Mouse (Mus musculus) testis, postnatal 14 days (tissue): ENCODE data around the gene Slc25a42.
"Not testable (repeated sequence)": the region's sequence is repeated elsewhere in the genome, so short reads cannot be mapped to it uniquely, and the experiment has no call there.

Source experiments
- DNase-seq: peaks from one replicate; pipeline ENCODE4 v3.0.0; 2021; ENCODE audit warnings: low spot score

Slc25a42 gene

GRCm38 (mm10) chr8:70212112-70213055 is at the start of gene Slc25a42:
TSS of gene Slc25a42 (minus strand) at chr8:70212305.
- peak; percentile 99 for DNase-seq

GRCm38 (mm10) chr8:70259043-70259442 is 46.9 kb upstream of the Slc25a42 start:
- DNase-seq: no peak

GRCm38 (mm10) chr8:70258600-70258999 is 46.5 kb upstream of the Slc25a42 start:
- DNase-seq: no peak

- DNase-seq: no peak
Observed at GRCm38 (mm10) chr8:70257456-70257855, 45.4 kb upstream of the Slc25a42 start.

GRCm38 (mm10) chr8:70254628-70255027 is 42.5 kb upstream of the Slc25a42 start:
- DNase-seq: no peak

- DNase-seq: no peak
Observed at GRCm38 (mm10) chr8:70247841-70248240, 35.7 kb upstream of the Slc25a42 start.

GRCm38 (mm10) chr8:70246622-70247021 is 34.5 kb upstream of the Slc25a42 start:
- no peak for DNase-seq

- DNase-seq: no peak
Observed at GRCm38 (mm10) chr8:70240642-70241041, 28.5 kb upstream of the Slc25a42 start.

GRCm38 (mm10) chr8:70237842-70238241 is 25.7 kb upstream of the Slc25a42 start:
- peak; percentile 46 for DNase-seq

GRCm38 (mm10) chr8:70234781-70235128 is 22.6 kb upstream of the Slc25a42 start:
- no peak for DNase-seq

- peak; percentile 97 for DNase-seq
Observed at GRCm38 (mm10) chr8:70234080-70234780, 22.1 kb upstream of the Slc25a42 start, which contains the start of the genes Sugp2 and Armc6. TSS of gene Sugp2 (plus strand) at chr8:70234226. TSS of gene Armc6 (minus strand) at chr8:70234466.

- no peak for DNase-seq
Observed at GRCm38 (mm10) chr8:70233606-70234005, 21.5 kb upstream of the Slc25a42 start.

- no peak for DNase-seq
Observed at GRCm38 (mm10) chr8:70230837-70231236, 18.7 kb upstream of the Slc25a42 start.

- DNase-seq: no peak
Observed at GRCm38 (mm10) chr8:70227997-70228396, 15.9 kb upstream of the Slc25a42 start.

- DNase-seq: no peak
Observed at GRCm38 (mm10) chr8:70223341-70223740, 11.2 kb upstream of the Slc25a42 start.

- DNase-seq: no peak
Observed at GRCm38 (mm10) chr8:70222041-70222440, 9.9 kb upstream of the Slc25a42 start.

- DNase-seq: no peak
Observed at GRCm38 (mm10) chr8:70220911-70221310, 8.8 kb upstream of the Slc25a42 start.

- peak; percentile 56 for DNase-seq
Observed at GRCm38 (mm10) chr8:70220236-70220840, 8.2 kb upstream of the Slc25a42 start.

GRCm38 (mm10) chr8:70219107-70219684 is 7.1 kb upstream of the Slc25a42 start:
- DNase-seq: no peak

- no peak for DNase-seq
Observed at GRCm38 (mm10) chr8:70217441-70217840, 5.3 kb upstream of the Slc25a42 start.

GRCm38 (mm10) chr8:70216566-70216965 is 4.5 kb upstream of the Slc25a42 start:
- DNase-seq: peak; percentile 47

- DNase-seq: not testable (repeated sequence)
Observed at GRCm38 (mm10) chr8:70216161-70216560, 4.1 kb upstream of the Slc25a42 start.
